9 mouse cellular contexts compared by ENCODE assay signal in the genomic region with DNA sequence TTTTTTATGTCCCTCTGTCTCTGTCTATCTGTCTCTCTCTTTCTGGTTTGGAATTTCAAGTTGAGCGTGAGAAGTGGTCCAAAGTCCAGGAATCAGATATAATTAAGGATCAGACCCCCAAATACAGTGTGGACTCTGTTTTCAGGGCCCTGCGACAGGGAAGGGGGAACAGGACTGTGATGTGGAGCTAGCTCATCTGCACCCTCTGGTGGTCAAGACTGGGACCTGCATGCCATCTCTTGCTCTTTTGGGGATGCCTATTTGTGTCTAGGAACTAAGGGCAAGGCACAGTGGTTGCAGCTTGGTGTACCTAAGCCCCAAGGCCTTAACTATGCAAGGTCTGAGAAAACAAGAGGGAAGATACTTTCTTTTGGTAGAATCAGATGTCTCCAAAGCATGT. TPM values are rescaled to one million over a fixed set of nuclear protein-coding genes. Genes with fewer than 3 reads are reported as not detected.
DNase-seq lines count a peak whose midpoint lies in the region; TF ChIP-seq lines count a peak whose summit lies in the region.
"Had no signal": no experiment of that assay in that cellular context is flagged by ENCODE, and none has a peak within 500 bp of the region (broad histone marks: within the 10 kb centered on the region; RNA-seq: fewer than 3 reads in every experiment).

No protein-coding gene starts in this region.

- no peak overlapping the region for H3K9ac ChIP-seq in heart, adult 2 months (ENCODE audit: low read depth, low read length)
- H3K9ac ChIP-seq: neural tube, embryonic 12.5 days had no signal

- H3K36me3 ChIP-seq in heart, adult 2 months (ENCODE audit: control insufficient read depth, insufficient read depth, low read length), result no peaks in the 10 kb centered on the region
- peaks cover 12% of the 10 kb centered on the region for H3K36me3 ChIP-seq in heart, embryonic 10.5 days
- peaks cover 9% of the 10 kb centered on the region for H3K36me3 ChIP-seq in spleen, adult 2 months (ENCODE audit: control insufficient read depth, insufficient read depth, low read length)

- TF ChIP-seq POLR2A in heart, adult 2 months (IDR thresholded peaks at IDR 0.05; ENCODE audit: insufficient read depth, low read depth, low read length), result no peak
- TF ChIP-seq POLR2A in spleen, adult 2 months (IDR thresholded peaks at IDR 0.05; ENCODE audit: low read depth, low read length), result no peak

- H3K4me3 ChIP-seq in heart, adult 2 months, result no peak overlapping the region
- no peak overlapping the region for H3K4me3 ChIP-seq in heart, embryonic 10.5 days
- no peak overlapping the region for H3K4me3 ChIP-seq in spleen, adult 2 months (ENCODE audit: extremely low read depth, insufficient read depth, insufficient read length)
- H3K4me3 ChIP-seq: neural tube, embryonic 12.5 days had no signal

- no peaks in the 10 kb centered on the region for H3K9me3 ChIP-seq in heart, embryonic 10.5 days
- H3K9me3 ChIP-seq: neural tube, embryonic 12.5 days had no signal

- no peak; the same call in 1 of the 2 replicates for TF ChIP-seq CTCF in heart, adult 2 months (IDR thresholded peaks at IDR 0.05)
- peak; percentile 84; the same call in 1 of the 2 replicates for TF ChIP-seq CTCF in spleen, adult 2 months (IDR thresholded peaks at IDR 0.05; ENCODE audit: extremely low read depth, insufficient read depth, insufficient read length, insufficient replicate concordance)

- H3K79me2 ChIP-seq in heart, adult 2 months (replicated peaks; ENCODE audit: control insufficient read depth, insufficient read depth, low read length), result no peaks in the 10 kb centered on the region

- no peaks in the 10 kb centered on the region for H3K27me3 ChIP-seq in heart, adult 2 months (ENCODE audit: control insufficient read depth, insufficient read depth, low read length)
- peaks cover 28% of the 10 kb centered on the region; the same call in 1 of the 2 replicates for H3K27me3 ChIP-seq in heart, embryonic 10.5 days (ENCODE audit: insufficient read depth, poor library complexity, severe bottlenecking)
- no peaks in the 10 kb centered on the region for H3K27me3 ChIP-seq in spleen, adult 2 months (ENCODE audit: control insufficient read depth, insufficient read depth, low read length)

- no peak overlapping the region for H3K27ac ChIP-seq in heart, adult 2 months
- no peak overlapping the region for H3K27ac ChIP-seq in heart, embryonic 10.5 days
- H3K27ac ChIP-seq in spleen, adult 2 months (ENCODE audit: insufficient read depth, low read length), result no peak overlapping the region
- H3K27ac ChIP-seq: neural tube, embryonic 12.5 days had no signal

- 10% methylated on average over 2 of the region's 2 CpGs for WGBS in heart, adult 2 months
- WGBS in heart, embryonic 10.5 days, result 8% methylated on average over 2 of the region's 2 CpGs
- 12% methylated on average over 2 of the region's 2 CpGs for WGBS in spleen, adult 2 months

- no peaks in the 10 kb centered on the region for H3K4me1 ChIP-seq in heart, adult 2 months (ENCODE audit: control insufficient read depth, insufficient read depth, low read length)
- H3K4me1 ChIP-seq in heart, embryonic 10.5 days, result peaks cover 7% of the 10 kb centered on the region; the same call in 1 of the 2 replicates
- H3K4me1 ChIP-seq in spleen, adult 2 months (ENCODE audit: control insufficient read depth, insufficient read depth, insufficient read length), result no peaks in the 10 kb centered on the region

- peak; percentile 66 to 81 for DNase-seq in heart, adult 2 months
- DNase-seq in heart, embryonic 10.5 days (ENCODE audit: low spot score), result no peak
- DNase-seq in MN1 (ENCODE audit: low spot score), result peak; percentile 46
- DNase-seq in cerebellum, postnatal 25 days, result peak; percentile 82 to 86
- DNase-seq in gastrocnemius, postnatal 14 days, result peak; percentile 69
- DNase-seq in layer of hippocampus, postnatal 10 days (ENCODE audit: low spot score in 2 of 2), result peak; percentile 88 to 89
- peak; percentile 89 for DNase-seq in lung, postnatal 36 days
- peak; percentile 40 to 69 for DNase-seq in spleen, adult 2 months (ENCODE audit: low read depth in 1 of 2, low spot score in 2 of 2)

- TF ChIP-seq EP300 in heart, adult 2 months (IDR thresholded peaks at IDR 0.05; ENCODE audit: insufficient read depth, low read depth, low read length), result peak; percentile 81

- intact Hi-C loops in heart, adult 2 months (cut with DNase I), result loop anchor here (2.0 kb wide), 1 partner anchor 36 kb away; no protein-coding TSS in a partner anchor
- intact Hi-C loops in gastrocnemius, postnatal 14 days (cut with DNase I; ENCODE audit: low total_unique reads), result loop anchor here (5.0 kb wide), 1 partner anchor 35 kb away; no protein-coding TSS in a partner anchor

RNA-seq across cellular contexts. Expression of a gene that starts 15.4 kb away (rescaled TPM):
- total RNA-seq in heart, adult 2 months (2021), result not detected
- polyA plus RNA-seq in heart, adult 2 months (2012; rRNA removed), result 0.43 TPM in 1 of 2 replicates, not detected in the other
- 0.20 and 0.46 TPM in 2 replicates for polyA plus RNA-seq in heart, embryonic 10.5 days (2016; fragmentation: Nextera tagmentation; extraction: Ambion mirVana)
- not detected for total RNA-seq in gastrocnemius, postnatal 14 days (2021)
- total RNA-seq in layer of hippocampus, postnatal 10 days (2021), result 1 to 10 TPM; 2.3 to 3.7 TPM
- polyA plus RNA-seq in spleen, adult 2 months (2012; rRNA removed), result 0.05 TPM in 1 of 2 replicates, not detected in the other

RNA-seq across cellular contexts. Expression of a gene that starts 15.5 kb away (rescaled TPM):
- 10 to 100 TPM; 25.0 to 30.6 TPM for total RNA-seq in heart, adult 2 months (2021)
- 51.8 and 62.3 TPM in 2 replicates for polyA plus RNA-seq in heart, adult 2 months (2012; rRNA removed)
- polyA plus RNA-seq in heart, embryonic 10.5 days (2016; fragmentation: Nextera tagmentation; extraction: Ambion mirVana), result 11.0 and 14.4 TPM in 2 replicates
- 1 to 10 TPM; 4.0 to 5.9 TPM for total RNA-seq in gastrocnemius, postnatal 14 days (2021)
- total RNA-seq in layer of hippocampus, postnatal 10 days (2021), result 1 to 10 TPM; 5.0 to 6.2 TPM
- 2.4 and 3.2 TPM in 2 replicates for polyA plus RNA-seq in spleen, adult 2 months (2012; rRNA removed)
